Mouse (Mus musculus) liver, postnatal 0 days (tissue): ENCODE data around the gene H2-Aa.

Experiments
- CTCF ChIP-seq: sonication (generic); IDR thresholded peaks from 2 replicates; pipeline ENCODE4 v1.5.1; 2016; ENCODE audit warnings: antibody characterized with exemption, low read depth
- EP300 ChIP-seq: IDR thresholded peaks from 2 replicates; pipeline ENCODE4 v1.6.1; 2016; ENCODE audit warnings: antibody characterized with exemption, low read depth, mild to moderate bottlenecking

GRCm38 (mm10) chr17:34261502-34261901 lies 26.1 kb downstream of the H2-Aa start:
- no peak for TF ChIP-seq CTCF
- no peak for TF ChIP-seq EP300
